Mouse (Mus musculus): Measurements from ENCODE around the gene Cbl. TPM values are rescaled to one million over a fixed set of nuclear protein-coding genes. Genes with fewer than 3 reads are reported as not detected.
A peak's percentile ranks its signal among the peaks of the same experiment; 100 is the strongest.

Cbl gene
- polyA plus RNA-seq, 1 experiment from 2014 or later, result 22.5 TPM

DNA sequence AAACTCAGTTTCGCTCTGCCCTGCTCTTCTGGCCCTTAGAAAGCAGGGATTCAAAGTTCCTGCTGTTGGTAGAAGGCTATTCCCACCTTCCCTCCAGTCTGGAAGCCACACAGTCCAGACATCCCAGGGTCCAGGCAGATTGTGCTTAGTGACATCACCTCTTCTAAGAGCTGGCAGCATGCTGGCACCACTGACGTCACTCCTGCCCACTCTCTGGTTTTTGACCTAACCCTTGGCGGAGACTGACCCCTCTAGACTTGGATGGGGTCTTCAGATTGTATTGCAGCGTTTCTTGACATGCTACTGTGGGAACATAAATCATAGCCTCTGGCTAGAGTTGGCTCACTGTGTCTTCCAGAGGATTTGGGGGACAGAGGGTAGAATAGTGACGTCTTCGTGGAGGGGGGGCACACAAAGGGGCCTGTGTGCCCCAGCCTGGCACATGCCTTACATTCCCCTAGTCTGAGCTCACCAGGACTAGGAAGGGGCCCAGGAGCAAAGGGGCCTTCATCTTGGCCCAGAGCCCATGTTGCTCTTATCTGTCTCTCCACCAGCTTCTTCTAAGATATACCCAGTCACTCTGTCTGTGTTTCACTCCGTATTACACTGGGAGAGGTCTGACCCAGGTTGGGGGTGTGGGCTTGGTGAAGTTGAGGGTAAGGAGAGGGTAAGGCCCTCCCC lies 98.0 kb downstream of the Cbl start:
- ATAC-seq (ENCODE audit: low FRiP score, low read depth), result no peak
- Histone ChIP-seq H3K4me2 (peak overlapping the region; percentile 93), H3K9me3 (no peaks in the 10 kb centered on the region), H3K4me1 (replicated peaks) (peaks cover 26% of the 10 kb centered on the region), H3K27me3 (peaks cover 43% of the 10 kb centered on the region), H3K9ac (no peak overlapping the region), H3K27ac (replicated peaks) (0 out of 2 replicates have a peak overlapping the region, but pooled peaks have one; percentile 3), H3K4me3 (peak overlapping the region; percentile 43), H3K36me3 (no peaks in the 10 kb centered on the region)
- WGBS, result 49% methylated on average over 7 of the region's 7 CpGs

- ATAC-seq (ENCODE audit: low FRiP score, low read depth), result peak; percentile 52; the same call in 1 of the 2 replicates
- Histone ChIP-seq H3K9me3 (no peaks in the 10 kb centered on the region), H3K4me2 (peak overlapping the region; percentile 93), H3K27ac (replicated peaks) (0 out of 2 replicates have a peak overlapping the region, but pooled peaks have one; percentile 26), H3K9ac (peak overlapping the region; percentile 45), H3K4me3 (peak overlapping the region; percentile 43), H3K4me1 (replicated peaks) (peaks cover 33% of the 10 kb centered on the region), H3K36me3 (no peaks in the 10 kb centered on the region), H3K27me3 (peaks cover 44% of the 10 kb centered on the region)
- 3% methylated on average over 49 of the region's 49 CpGs for WGBS
These were observed 98.8 kb downstream of the Cbl start for GRCm38 (mm10) chr9:44134851-44135730.

- H3K9me3 ChIP-seq, result no peaks in the 10 kb centered on the region
- peak; percentile 42; the same call in 1 of the 2 replicates for ATAC-seq (ENCODE audit: low FRiP score, low read depth)
- H3K4me2 ChIP-seq, result peak within 1 kb of the TSS; percentile 93
- peaks cover 46% of the 10 kb centered on the region for H3K27me3 ChIP-seq
- peak within 1 kb of the TSS; percentile 26; the same call in 1 of the 2 replicates for H3K27ac ChIP-seq (replicated peaks)
- peak within 1 kb of the TSS; percentile 43 for H3K4me3 ChIP-seq
- WGBS, result under 1% methylated on average over 51 of the region's 55 CpGs
- H3K36me3 ChIP-seq, result no peaks in the 10 kb centered on the region
- H3K4me1 ChIP-seq (replicated peaks), result peaks cover 39% of the 10 kb centered on the region
- peak within 1 kb of the TSS; percentile 45 for H3K9ac ChIP-seq
These were observed 99.6 kb downstream of the Cbl start, which contains the start of gene Mcam for GRCm38 (mm10) chr9:44134101-44134850. Gene Mcam, plus strand, starts transcription at chr9:44134469.

DNA sequence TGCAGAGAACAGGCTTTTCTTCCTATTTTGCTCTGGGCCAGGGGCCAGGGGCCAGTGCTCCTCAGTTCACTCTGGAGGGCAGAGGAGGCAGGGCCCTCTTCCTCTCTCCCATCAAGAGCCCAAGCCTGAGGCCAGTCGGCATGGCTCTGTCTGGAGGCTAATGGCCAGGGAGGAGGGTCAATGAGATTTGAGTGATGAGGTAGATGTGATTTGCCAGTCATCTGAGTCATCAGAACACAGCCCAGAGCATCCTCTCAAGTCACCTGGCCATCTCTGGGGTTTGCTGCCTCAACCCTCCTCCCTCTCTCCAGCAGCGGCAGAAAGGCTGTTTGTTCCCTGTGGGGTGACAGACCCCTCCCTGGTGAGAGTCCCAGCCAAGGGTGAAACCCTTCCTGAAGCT lies 100.6 kb downstream of the Cbl start:
- Histone ChIP-seq H3K4me3 (no peak overlapping the region), H3K27me3 (peaks cover 46% of the 10 kb centered on the region), H3K4me1 (replicated peaks) (peaks cover 39% of the 10 kb centered on the region), H3K4me2 (peak overlapping the region; percentile 93; the same call in 1 of the 2 replicates), H3K27ac (replicated peaks) (no peak overlapping the region), H3K9ac (no peak overlapping the region), H3K36me3 (no peaks in the 10 kb centered on the region), H3K9me3 (no peaks in the 10 kb centered on the region)
- no peak for ATAC-seq (ENCODE audit: low FRiP score, low read depth)
- 28% methylated on average over 2 of the region's 2 CpGs for WGBS

DNA sequence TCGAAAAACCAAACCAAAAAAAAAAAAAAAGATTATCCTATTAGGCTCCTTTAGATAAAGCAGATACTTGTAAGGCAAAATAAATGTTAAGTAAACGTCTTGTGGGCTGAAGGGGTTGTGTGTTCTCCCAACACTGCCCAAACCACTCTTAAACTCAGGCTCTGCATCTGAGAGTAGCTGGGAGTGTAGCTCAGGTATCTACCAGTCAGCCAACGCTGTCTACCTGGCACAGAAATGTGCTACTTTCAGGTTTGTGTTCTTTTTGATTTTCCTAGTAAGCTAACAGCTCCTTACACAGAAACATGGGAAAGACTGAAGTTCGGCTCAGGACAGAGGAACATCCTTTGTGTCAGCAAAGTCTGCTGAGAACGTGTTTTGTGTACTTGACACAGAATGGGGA lies 101.6 kb downstream of the Cbl start:
- Histone ChIP-seq H3K27me3 (peaks cover 46% of the 10 kb centered on the region), H3K9ac (no peak overlapping the region), H3K9me3 (no peaks in the 10 kb centered on the region), H3K36me3 (no peaks in the 10 kb centered on the region), H3K4me2 (no peak overlapping the region), H3K4me3 (no peak overlapping the region), H3K4me1 (replicated peaks) (peaks cover 39% of the 10 kb centered on the region), H3K27ac (replicated peaks) (no peak overlapping the region)
- ATAC-seq (ENCODE audit: low FRiP score, low read depth), result no peak
- WGBS, result 62% methylated on average over 5 of the region's 5 CpGs

- no peaks in the 10 kb centered on the region for H3K36me3 ChIP-seq
- H3K9me3 ChIP-seq, result no peaks in the 10 kb centered on the region
- H3K9ac ChIP-seq, result no peak overlapping the region
- H3K4me3 ChIP-seq, result no peak overlapping the region
- ATAC-seq (ENCODE audit: low FRiP score, low read depth), result no peak
- WGBS, result 48% methylated on average over 7 of the region's 7 CpGs
- peaks cover 43% of the 10 kb centered on the region for H3K4me1 ChIP-seq (replicated peaks)
- H3K4me2 ChIP-seq, result peak overlapping the region; percentile 59; the same call in 1 of the 2 replicates
- 0 out of 2 replicates have a peak overlapping the region, but pooled peaks have one; percentile 17 for H3K27ac ChIP-seq (replicated peaks)
- peaks cover 38% of the 10 kb centered on the region for H3K27me3 ChIP-seq
These were observed 102.6 kb downstream of the Cbl start for GRCm38 (mm10) chr9:44131276-44131590.

DNA sequence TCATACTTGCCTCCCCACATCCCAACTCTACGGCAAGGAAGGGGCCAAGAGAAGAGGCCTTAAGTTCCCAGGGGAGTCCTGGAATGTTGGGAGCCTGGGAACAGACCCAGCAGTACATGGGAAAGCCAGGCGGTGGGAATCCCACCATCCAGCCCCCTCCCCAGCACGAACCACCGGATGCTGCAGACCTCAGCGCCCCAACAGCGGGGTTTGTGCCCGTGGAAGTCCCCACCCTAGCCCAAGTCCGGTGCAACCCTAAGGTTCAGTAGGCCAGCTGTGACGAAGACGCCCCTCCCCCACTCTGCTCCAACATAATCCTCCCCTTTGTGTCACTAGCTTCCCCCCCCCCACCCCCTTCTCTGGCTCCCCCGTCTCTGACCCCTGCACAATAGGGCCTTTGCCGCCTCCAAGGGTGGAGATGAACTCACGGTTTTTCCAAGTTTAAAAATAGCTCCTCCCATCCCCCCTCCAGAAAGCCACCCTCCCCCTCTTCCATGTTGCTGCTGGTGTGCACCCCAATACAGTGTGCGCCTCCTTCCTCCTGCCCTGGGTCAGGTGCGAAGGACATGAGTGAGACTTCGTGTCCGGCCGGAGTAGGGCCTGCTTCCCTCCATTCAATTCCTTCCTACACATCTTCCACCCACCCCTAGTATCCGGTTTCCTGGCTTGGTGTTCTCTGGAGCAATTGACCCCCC lies 103.1 kb downstream of the Cbl start:
- WGBS, result 21% methylated on average over 19 of the region's 19 CpGs
- Histone ChIP-seq H3K4me1 (replicated peaks) (peaks cover 45% of the 10 kb centered on the region), H3K36me3 (no peaks in the 10 kb centered on the region), H3K4me2 (peak overlapping the region; percentile 59), H3K4me3 (peak overlapping the region; percentile 28), H3K9ac (no peak overlapping the region), H3K9me3 (no peaks in the 10 kb centered on the region), H3K27ac (replicated peaks) (0 out of 2 replicates have a peak overlapping the region, but pooled peaks have one; percentile 17), H3K27me3 (peaks cover 33% of the 10 kb centered on the region)
- no peak for ATAC-seq (ENCODE audit: low FRiP score, low read depth)

DNA sequence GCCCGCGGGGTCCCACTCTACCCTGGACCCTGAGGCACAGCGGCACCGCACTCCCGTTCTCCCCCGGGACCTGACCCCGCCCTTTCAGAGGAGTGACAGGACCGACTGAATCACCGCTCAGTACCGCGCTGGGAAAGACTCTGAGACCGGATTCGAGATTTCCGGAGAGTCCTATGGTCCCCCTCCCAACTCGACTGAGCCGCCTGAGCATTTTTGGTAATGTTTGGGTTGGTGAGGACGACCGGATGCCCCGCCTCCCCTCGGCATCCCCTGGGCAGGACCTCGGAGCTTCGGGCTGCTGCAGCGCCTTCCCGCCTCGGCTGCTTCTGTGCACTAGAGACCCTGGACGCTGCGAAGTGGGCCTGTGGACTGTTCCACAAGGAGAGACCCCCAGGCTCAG lies 103.8 kb downstream of the Cbl start:
- Histone ChIP-seq H3K4me2 (peak overlapping the region; percentile 59), H3K9ac (peak overlapping the region; percentile 28; the same call in 1 of the 2 replicates), H3K4me1 (replicated peaks) (peaks cover 44% of the 10 kb centered on the region), H3K4me3 (peak overlapping the region; percentile 28), H3K9me3 (no peaks in the 10 kb centered on the region), H3K36me3 (no peaks in the 10 kb centered on the region), H3K27ac (replicated peaks) (0 out of 2 replicates have a peak overlapping the region, but pooled peaks have one; percentile 19), H3K27me3 (peaks cover 32% of the 10 kb centered on the region)
- under 1% methylated on average over 27 of the region's 27 CpGs for WGBS
- no peak for ATAC-seq (ENCODE audit: low FRiP score, low read depth)

- 0 out of 2 replicates have a peak overlapping the region, but pooled peaks have one; percentile 19 for H3K27ac ChIP-seq (replicated peaks)
- 12% methylated on average over 9 of the region's 9 CpGs for WGBS
These were observed 104.2 kb downstream of the Cbl start for GRCm38 (mm10) chr9:44129633-44130032.

DNA sequence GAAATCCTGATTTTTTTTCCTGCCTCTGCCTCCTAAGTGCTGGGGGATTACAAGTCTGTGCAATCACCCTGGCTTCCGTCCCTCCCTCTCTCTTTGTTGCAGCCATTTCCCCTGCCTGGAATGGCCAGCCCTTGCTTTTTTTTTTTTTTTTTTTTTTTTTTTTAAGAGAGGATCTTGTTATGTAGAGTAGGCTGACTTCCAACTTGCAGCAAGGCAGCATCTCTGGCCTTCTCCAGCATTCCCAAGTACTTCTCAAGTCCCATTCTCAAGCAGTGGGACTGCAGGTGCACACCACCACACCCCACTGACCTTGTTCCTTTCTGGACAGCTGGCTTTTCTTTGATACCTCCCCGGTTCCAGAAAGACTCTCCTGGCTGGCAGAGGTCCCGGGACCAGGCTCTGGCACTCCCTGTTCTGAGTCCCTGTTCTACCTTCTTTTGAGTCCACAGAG lies 106.5 kb downstream of the Cbl start:
- H3K36me3 ChIP-seq, result no peaks in the 10 kb centered on the region
- WGBS, result 62% methylated on average over 3 of the region's 3 CpGs
- no peaks in the 10 kb centered on the region for H3K9me3 ChIP-seq
- no peak overlapping the region for H3K4me3 ChIP-seq
- peaks cover 14% of the 10 kb centered on the region for H3K27me3 ChIP-seq
- H3K9ac ChIP-seq, result no peak overlapping the region
- peaks cover 23% of the 10 kb centered on the region for H3K4me1 ChIP-seq (replicated peaks)
- H3K27ac ChIP-seq (replicated peaks), result no peak overlapping the region
- H3K4me2 ChIP-seq, result no peak overlapping the region
- no peak for ATAC-seq (ENCODE audit: low FRiP score, low read depth)

More at GRCm38 (mm10) chr9:44129633-44130032, 104.2 kb downstream of the Cbl start:
- H3K27me3 ChIP-seq, result peaks cover 28% of the 10 kb centered on the region
- peak overlapping the region; percentile 28; the same call in 1 of the 2 replicates for H3K9ac ChIP-seq
- no peaks in the 10 kb centered on the region for H3K36me3 ChIP-seq
- no peak for ATAC-seq (ENCODE audit: low FRiP score, low read depth)
- H3K4me3 ChIP-seq, result peak overlapping the region; percentile 28
- H3K9me3 ChIP-seq, result no peaks in the 10 kb centered on the region
- H3K4me1 ChIP-seq (replicated peaks), result peaks cover 40% of the 10 kb centered on the region
- peak overlapping the region; percentile 59 for H3K4me2 ChIP-seq

GRCm38 (mm10) chr9:44126746-44127145 lies 107.1 kb downstream of the Cbl start:
- Histone ChIP-seq H3K4me3 (no peak overlapping the region), H3K36me3 (no peaks in the 10 kb centered on the region), H3K9ac (no peak overlapping the region), H3K27ac (replicated peaks) (no peak overlapping the region), H3K4me2 (no peak overlapping the region), H3K4me1 (replicated peaks) (peaks cover 23% of the 10 kb centered on the region), H3K9me3 (no peaks in the 10 kb centered on the region), H3K27me3 (peaks cover 9% of the 10 kb centered on the region; the same call in 1 of the 2 replicates)
- 93% methylated on average over 3 of the region's 3 CpGs for WGBS
- ATAC-seq (ENCODE audit: low FRiP score, low read depth), result no peak

Measured in hindbrain, embryonic 15.5 days (tissue).